Mouse (Mus musculus) forebrain, embryonic 13.5 days (tissue): Measurements from ENCODE around the gene Dbf4. TPM values are rescaled to one million over a fixed set of nuclear protein-coding genes. Genes with fewer than 3 reads are reported as not detected.

Experiments used
- ATAC-seq: fragments of 200-750 bp; cut with Nextera tagmentation; 2 replicates; pipeline ENCODE4 v1.8.0; 2017
- H3K27ac ChIP-seq: fragments of 300-500 bp; sonication (generic); 2 replicates; pipeline ENCODE4 v1.5.1; 2015; ENCODE audit warnings: inconsistent platforms, mild to moderate bottlenecking, moderate library complexity
- H3K27me3 ChIP-seq: fragments of 300-500 bp; sonication (generic); 2 replicates; pipeline ENCODE4 v1.6.1; 2015; ENCODE audit warnings: mild to moderate bottlenecking, inconsistent platforms
- H3K36me3 ChIP-seq: fragments of 300-500 bp; sonication (generic); 2 replicates; pipeline ENCODE4 v1.6.1; 2015; ENCODE audit warnings: mild to moderate bottlenecking, inconsistent platforms; ENCODE audit not compliant: poor library complexity, severe bottlenecking
- H3K4me1 ChIP-seq: fragments of 300-500 bp; sonication (generic); 2 replicates; pipeline ENCODE4 v1.6.1; 2015; ENCODE audit warnings: inconsistent platforms
- H3K4me2 ChIP-seq: fragments of 300-500 bp; sonication (generic); 2 replicates; pipeline ENCODE4 v1.6.1; 2015; ENCODE audit warnings: inconsistent platforms, mild to moderate bottlenecking, moderate library complexity
- H3K4me3 ChIP-seq: fragments of 300-500 bp; sonication (generic); 2 replicates; pipeline ENCODE4 v1.5.1; 2015; ENCODE audit warnings: mild to moderate bottlenecking, inconsistent platforms
- H3K9ac ChIP-seq: fragments of 300-500 bp; sonication (generic); 2 replicates; pipeline ENCODE4 v1.6.1; 2015; ENCODE audit warnings: mild to moderate bottlenecking, inconsistent platforms
- H3K9me3 ChIP-seq: fragments of 300-500 bp; sonication (generic); replicated peaks from 2 replicates; pipeline ENCODE4 v1.6.1; 2016; ENCODE audit warnings: inconsistent platforms
- WGBS: fragments of 180-500 bp; shearing (Covaris S2); methylation state at CpG from one replicate; pipeline ENCODE4 v1.1.7; 2015; 5-methylcytosine and 5-hydroxymethylcytosine counted together
- polyA plus RNA-seq: library from polyadenylated mRNA; unstranded; fragments of >200 nt; fragmentation: Nextera tagmentation; extraction: Ambion mirVana; gene quantifications from 2 replicates; pipeline ENCODE4 v1.2.1, GENCODE M21; 2015

The Dbf4 gene
- polyA plus RNA-seq: 43.4 and 44.8 TPM in 2 replicates

DNA sequence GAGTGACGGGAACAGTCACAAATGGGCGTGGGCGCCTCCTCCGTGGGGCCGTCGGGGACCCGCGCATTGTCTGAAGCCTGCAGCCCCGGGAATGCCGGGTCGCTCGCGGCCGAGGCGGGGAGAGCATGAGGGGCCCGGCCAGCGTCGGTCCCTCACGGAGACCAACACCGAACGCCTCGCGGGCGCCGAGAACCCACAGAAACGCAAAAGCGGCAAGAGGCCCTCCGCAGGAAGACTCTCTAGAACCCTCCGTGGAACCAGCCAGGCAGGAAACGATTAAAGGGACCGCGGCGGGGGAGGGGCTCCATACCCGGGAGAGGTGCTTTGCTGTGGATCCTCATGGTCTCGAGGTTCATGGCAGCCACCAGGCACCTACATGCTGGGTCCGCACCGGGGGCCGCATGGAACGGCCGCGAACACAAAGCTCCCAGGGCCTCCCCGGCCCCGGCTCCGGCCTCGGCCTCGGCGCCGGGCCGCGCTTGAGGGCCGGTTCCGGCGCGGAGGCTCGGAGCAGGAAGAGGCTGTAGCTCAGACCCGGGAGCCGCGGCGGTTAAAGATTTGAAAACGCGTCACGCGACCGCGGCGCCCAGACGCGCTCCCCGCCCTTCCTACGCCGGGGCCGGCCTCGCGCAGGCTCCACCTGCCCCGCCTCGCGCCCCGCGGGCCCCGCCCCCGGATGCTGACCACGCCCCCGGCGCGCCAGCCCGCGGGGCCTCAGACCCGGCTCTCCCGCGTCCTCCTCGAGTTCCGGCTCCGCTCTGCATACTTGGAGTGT is at the start of gene Dbf4, which contains the start of gene Slc25a40:
Dbf4 (minus strand) TSS at position 560 of the 775 bp plus-strand sequence.
Slc25a40 (plus strand) TSS at position 694 of the 775 bp plus-strand sequence.
- H3K4me2 ChIP-seq: peak within 1 kb of the TSS; percentile 73
- H3K36me3 ChIP-seq: peaks cover 21% of the 10 kb centered on the region
- H3K9me3 ChIP-seq: no peaks in the 10 kb centered on the region
- peak within 1 kb of the TSS; percentile 77 for H3K4me3 ChIP-seq
- no peaks in the 10 kb centered on the region for H3K27me3 ChIP-seq
- peak; percentile 97 for ATAC-seq
- peaks cover 16% of the 10 kb centered on the region for H3K4me1 ChIP-seq
- H3K9ac ChIP-seq: peak within 1 kb of the TSS; percentile 82
- H3K27ac ChIP-seq: peak within 1 kb of the TSS; percentile 81
- under 1% methylated on average over 62 of the region's 93 CpGs for WGBS

DNA sequence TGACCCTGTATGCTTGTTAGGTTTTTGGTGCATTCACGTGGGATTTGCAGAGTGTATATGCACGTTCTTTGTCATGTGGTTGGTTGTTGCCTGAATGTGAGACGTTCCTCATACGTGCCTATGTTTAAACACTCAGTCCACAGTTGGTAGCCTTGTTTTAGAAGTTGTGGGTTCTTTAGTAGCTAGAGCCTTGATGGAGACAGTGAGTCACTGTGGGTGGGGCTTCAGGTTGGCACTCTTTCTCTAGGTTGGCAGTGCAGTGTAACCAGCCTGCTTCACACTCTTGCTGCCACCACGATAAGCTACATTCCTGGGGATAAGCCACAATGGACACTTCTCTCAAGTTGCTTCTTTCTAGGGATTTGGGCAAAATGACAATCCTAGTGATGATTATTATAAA is 34.0 kb upstream of the Dbf4 start:
- Histone ChIP-seq H3K27me3 (no peaks in the 10 kb centered on the region), H3K4me3 (no peak overlapping the region), H3K4me2 (no peak overlapping the region), H3K36me3 (peaks cover 21% of the 10 kb centered on the region), H3K9ac (no peak overlapping the region), H3K27ac (no peak overlapping the region), H3K9me3 (no peaks in the 10 kb centered on the region), H3K4me1 (no peaks in the 10 kb centered on the region)
- no peak for ATAC-seq
- WGBS: 89% methylated on average over 5 of the region's 5 CpGs

DNA sequence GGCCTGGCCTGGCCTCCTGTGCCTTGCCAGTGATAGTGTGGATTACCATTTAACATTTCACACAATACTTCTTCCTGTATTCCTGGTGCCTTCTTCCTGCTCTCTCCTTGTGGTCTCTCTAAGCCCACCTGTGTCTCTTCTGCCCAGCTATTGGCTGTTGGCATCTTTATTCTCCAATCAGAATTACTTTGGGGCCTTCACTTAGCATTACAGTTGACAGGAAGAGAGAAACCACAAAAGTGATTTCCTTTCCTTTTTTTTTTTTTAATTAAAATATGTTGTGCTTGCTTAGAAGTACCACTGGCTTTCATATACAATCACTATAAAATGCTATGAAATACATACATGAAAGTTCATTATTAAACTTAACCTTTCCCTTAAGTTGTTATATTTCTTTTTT is 33.0 kb upstream of the Dbf4 start:
- no peak overlapping the region for H3K27ac ChIP-seq
- no peaks in the 10 kb centered on the region for H3K9me3 ChIP-seq
- H3K4me1 ChIP-seq: no peaks in the 10 kb centered on the region
- no peak for ATAC-seq
- H3K4me3 ChIP-seq: no peak overlapping the region
- H3K9ac ChIP-seq: no peak overlapping the region
- no peaks in the 10 kb centered on the region for H3K27me3 ChIP-seq
- H3K4me2 ChIP-seq: no peak overlapping the region
- peaks cover 21% of the 10 kb centered on the region for H3K36me3 ChIP-seq

DNA sequence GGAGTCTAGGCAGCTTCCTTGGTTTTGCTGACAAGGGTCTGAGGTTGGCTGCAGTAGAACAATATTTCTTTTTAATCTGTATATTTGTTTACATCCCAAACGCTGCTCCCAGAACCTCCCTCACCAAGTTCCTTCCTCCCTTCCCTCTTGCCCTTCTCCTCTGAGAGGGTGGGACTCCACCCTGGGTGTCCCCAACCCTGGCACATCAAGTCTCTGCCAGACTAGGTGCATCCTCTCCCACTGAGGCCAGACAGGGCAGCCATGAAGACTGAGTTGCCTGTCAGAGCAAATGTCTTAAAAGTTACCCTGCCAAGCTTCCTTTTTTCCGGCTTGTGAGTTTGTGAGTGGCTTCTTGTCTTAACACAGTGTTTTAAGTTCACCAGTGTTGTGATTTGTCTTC is 16.6 kb upstream of the Dbf4 start:
- Histone ChIP-seq H3K27ac (no peak overlapping the region), H3K36me3 (peaks cover 19% of the 10 kb centered on the region; the same call in 1 of the 2 replicates), H3K4me2 (no peak overlapping the region), H3K4me1 (no peaks in the 10 kb centered on the region), H3K27me3 (no peaks in the 10 kb centered on the region), H3K9me3 (no peaks in the 10 kb centered on the region), H3K9ac (no peak overlapping the region), H3K4me3 (no peak overlapping the region)
- WGBS: 85% methylated on average over 2 of the region's 2 CpGs
- no peak for ATAC-seq

DNA sequence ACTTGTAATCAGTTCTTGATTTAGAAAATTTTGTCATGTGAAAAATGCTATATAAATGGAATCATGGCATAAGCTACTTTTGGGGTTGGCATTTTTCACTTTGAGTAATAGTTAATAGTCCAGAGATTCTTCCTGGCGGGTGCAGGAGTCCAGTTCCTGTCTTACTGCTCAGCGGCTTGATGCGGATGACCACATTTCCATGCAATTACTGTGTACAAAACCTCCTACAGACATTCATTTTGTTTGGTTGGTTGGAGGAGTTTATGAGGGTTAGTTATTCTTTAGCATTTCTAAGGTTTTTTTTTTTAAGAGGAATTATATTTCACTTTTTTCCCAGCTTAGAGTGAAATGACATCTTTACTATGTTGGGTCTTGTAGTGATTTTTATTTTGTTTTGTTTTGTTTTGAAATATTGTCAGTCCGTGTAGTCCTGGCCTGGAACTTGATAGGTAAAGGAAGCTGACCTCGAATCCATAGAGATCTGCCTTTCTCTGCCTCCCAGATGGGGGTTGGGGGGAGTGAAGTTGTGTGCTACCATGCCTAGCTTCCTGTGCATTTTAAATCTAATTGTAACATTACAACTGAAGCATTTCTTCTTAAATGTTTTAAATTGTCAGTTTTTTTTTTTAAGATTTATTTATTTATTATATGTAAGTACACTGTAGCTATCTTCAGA is 15.1 kb upstream of the Dbf4 start:
- no peak overlapping the region for H3K4me2 ChIP-seq
- 95% methylated on average over 5 of the region's 5 CpGs for WGBS
- no peak overlapping the region for H3K4me3 ChIP-seq
- no peak overlapping the region for H3K27ac ChIP-seq
- no peaks in the 10 kb centered on the region for H3K9me3 ChIP-seq
- no peaks in the 10 kb centered on the region for H3K4me1 ChIP-seq
- no peaks in the 10 kb centered on the region for H3K27me3 ChIP-seq
- peaks cover 19% of the 10 kb centered on the region; the same call in 1 of the 2 replicates for H3K36me3 ChIP-seq
- no peak for ATAC-seq
- no peak overlapping the region for H3K9ac ChIP-seq

DNA sequence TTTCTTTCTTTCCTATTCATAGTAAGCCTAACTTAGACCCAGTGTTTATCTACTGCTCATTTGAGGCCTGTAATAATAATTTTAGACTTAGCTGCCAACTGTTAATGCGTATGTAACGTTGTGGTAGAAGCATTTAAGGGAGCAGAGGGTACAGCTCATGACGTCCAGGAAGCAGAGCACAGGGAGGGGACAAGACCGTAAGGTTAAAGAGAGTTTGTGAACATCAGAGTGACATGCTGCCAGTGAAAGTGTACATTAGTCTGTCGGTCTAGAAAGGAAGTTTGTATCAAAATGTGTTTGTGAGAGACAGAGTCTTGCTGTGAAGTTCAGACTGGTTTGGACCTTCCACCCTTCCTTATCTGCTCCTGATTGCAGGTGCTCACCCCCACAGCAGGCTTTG is 3.4 kb upstream of the Dbf4 start:
- ATAC-seq: no peak
- Histone ChIP-seq H3K4me1 (peaks cover 14% of the 10 kb centered on the region), H3K27ac (no peak overlapping the region), H3K9me3 (no peaks in the 10 kb centered on the region), H3K9ac (no peak overlapping the region), H3K36me3 (peaks cover 4% of the 10 kb centered on the region; the same call in 1 of the 2 replicates), H3K27me3 (no peaks in the 10 kb centered on the region), H3K4me3 (no peak overlapping the region), H3K4me2 (no peak overlapping the region)
- WGBS: 88% methylated on average over 5 of the region's 5 CpGs

DNA sequence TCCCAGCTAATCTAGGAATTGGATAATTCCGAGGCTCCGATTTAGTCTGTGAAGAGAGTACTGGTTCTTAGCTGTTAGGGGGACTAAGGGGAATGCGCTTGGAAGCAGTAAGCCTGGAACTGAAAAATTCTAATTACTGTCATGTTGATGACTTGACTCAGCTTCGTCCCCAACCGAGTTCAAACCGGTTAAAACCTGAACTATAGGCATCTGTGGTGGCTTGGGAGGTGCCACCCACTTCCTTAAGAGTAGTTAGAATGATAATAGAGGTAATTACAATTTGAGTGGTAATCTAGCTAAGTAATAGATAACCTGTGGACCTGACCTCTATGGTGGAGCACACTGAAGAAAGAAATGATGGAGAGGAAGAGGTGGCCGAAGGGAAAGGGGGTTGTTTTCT is 1.6 kb upstream of the Dbf4 start:
- no peak for ATAC-seq
- peaks cover 16% of the 10 kb centered on the region for H3K4me1 ChIP-seq
- peak overlapping the region; percentile 77 for H3K4me3 ChIP-seq
- no peaks in the 10 kb centered on the region for H3K27me3 ChIP-seq
- peak overlapping the region; percentile 82; the same call in 1 of the 2 replicates for H3K9ac ChIP-seq
- H3K36me3 ChIP-seq: peaks cover 8% of the 10 kb centered on the region; the same call in 1 of the 2 replicates
- no peaks in the 10 kb centered on the region for H3K9me3 ChIP-seq
- 19% methylated on average over 7 of the region's 7 CpGs for WGBS
- H3K4me2 ChIP-seq: peak overlapping the region; percentile 73
- H3K27ac ChIP-seq: no peak overlapping the region

DNA sequence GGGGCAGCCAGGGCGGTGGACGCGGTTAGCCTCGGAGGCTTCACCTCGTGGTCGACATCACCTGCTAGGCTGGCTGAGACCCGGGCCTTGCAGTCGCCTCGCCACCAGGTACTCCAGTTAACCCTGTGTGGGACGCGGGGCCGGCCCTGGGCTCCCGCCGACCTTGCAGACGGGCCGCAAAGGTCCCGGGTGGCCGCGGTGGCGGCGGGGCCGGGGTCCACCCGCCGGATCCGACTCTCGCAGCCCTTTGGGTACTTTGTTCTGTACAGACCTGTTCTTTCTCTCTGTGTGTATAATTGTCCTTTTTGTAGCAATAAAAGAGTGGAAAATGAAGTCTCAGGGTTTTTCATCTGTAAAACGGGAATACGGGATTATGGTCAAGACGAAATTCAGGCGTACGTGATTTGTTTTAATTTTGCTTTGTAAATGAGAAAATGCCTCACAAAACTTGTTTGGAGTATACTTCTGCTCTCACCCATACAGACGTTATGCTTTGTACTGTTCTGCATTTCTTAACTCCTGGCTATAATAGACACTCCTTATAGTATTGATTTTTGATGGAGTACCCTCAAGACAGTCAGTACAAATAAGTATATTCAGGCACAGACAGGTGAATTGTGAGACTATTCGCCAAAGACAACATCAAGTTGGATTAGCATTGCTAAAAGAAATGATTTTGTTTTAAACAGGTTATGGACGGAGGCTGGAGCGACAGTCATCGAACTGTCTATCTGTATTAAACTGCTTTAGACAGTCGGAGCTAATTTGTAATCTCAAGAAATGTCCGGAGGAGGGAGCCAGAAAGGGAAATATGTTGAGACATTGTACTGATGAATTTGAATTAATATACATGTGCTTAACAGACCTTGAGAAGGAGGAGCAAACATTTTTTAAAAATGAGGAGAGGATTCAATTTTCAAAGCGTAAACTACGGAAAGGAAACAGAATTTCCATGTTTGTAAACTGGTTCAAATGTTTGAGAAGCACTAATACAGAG is 714 bp upstream of the Dbf4 start:
- peak overlapping the region; percentile 73 for H3K4me2 ChIP-seq
- no peaks in the 10 kb centered on the region for H3K9me3 ChIP-seq
- no peaks in the 10 kb centered on the region for H3K27me3 ChIP-seq
- under 1% methylated on average over 40 of the region's 40 CpGs for WGBS
- peaks cover 16% of the 10 kb centered on the region for H3K4me1 ChIP-seq
- H3K4me3 ChIP-seq: peak overlapping the region; percentile 77
- peaks cover 12% of the 10 kb centered on the region for H3K36me3 ChIP-seq
- ATAC-seq: peak; percentile 19
- H3K9ac ChIP-seq: peak overlapping the region; percentile 82
- peak overlapping the region; percentile 63 for H3K27ac ChIP-seq

DNA sequence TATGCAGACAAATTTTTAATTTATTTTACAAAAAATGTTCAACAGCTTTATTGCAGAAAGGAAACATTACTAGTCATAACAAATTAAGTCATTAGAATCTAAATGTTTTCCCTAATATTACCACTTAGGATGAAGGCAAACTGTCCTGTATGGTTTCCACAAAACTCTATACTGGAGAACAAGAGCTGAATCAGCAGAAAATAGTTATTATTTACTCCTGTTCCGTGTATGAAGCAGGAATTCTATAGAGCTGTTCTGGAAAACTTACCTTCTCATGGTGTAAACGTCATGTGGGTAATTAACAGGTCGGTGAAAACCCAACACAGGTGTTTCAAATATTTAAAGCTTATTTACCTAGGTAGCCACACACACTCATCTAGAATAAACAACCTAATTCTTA is 1.1 kb downstream of the Dbf4 start:
- Histone ChIP-seq H3K27ac (no peak overlapping the region), H3K9ac (peak overlapping the region; percentile 82), H3K9me3 (no peaks in the 10 kb centered on the region), H3K36me3 (peaks cover 30% of the 10 kb centered on the region), H3K4me1 (peaks cover 16% of the 10 kb centered on the region), H3K4me3 (peak overlapping the region; percentile 77), H3K4me2 (peak overlapping the region; percentile 73), H3K27me3 (no peaks in the 10 kb centered on the region)
- 8% methylated on average over 3 of the region's 3 CpGs for WGBS
- ATAC-seq: no peak

DNA sequence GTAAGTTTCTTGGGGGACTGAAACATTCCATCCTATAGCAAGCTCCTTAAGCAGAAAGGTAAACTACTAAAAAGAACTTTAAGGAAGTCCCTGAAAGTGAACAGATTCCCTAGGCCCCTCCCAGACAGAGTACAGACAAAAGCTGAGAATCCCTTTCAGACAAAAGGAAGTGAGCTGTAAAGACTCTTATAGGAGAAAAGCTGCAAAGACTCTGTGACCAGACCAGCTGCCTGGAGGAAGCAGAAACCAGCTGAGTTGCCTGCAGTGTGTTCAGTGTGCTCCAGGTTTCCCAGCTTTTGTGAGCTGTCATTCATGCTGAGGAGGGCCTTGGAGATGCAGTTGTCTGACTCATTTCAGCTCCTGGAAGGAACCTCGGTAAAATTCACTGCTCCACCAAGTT is 5.1 kb downstream of the Dbf4 start:
- H3K27me3 ChIP-seq: no peaks in the 10 kb centered on the region
- no peaks in the 10 kb centered on the region for H3K9me3 ChIP-seq
- peaks cover 45% of the 10 kb centered on the region for H3K36me3 ChIP-seq
- peaks cover 10% of the 10 kb centered on the region for H3K4me1 ChIP-seq
- no peak overlapping the region for H3K9ac ChIP-seq
- H3K4me3 ChIP-seq: no peak overlapping the region
- 22% methylated on average over 1 of the region's 1 CpGs for WGBS
- ATAC-seq: no peak
- no peak overlapping the region for H3K27ac ChIP-seq
- H3K4me2 ChIP-seq: no peak overlapping the region

DNA sequence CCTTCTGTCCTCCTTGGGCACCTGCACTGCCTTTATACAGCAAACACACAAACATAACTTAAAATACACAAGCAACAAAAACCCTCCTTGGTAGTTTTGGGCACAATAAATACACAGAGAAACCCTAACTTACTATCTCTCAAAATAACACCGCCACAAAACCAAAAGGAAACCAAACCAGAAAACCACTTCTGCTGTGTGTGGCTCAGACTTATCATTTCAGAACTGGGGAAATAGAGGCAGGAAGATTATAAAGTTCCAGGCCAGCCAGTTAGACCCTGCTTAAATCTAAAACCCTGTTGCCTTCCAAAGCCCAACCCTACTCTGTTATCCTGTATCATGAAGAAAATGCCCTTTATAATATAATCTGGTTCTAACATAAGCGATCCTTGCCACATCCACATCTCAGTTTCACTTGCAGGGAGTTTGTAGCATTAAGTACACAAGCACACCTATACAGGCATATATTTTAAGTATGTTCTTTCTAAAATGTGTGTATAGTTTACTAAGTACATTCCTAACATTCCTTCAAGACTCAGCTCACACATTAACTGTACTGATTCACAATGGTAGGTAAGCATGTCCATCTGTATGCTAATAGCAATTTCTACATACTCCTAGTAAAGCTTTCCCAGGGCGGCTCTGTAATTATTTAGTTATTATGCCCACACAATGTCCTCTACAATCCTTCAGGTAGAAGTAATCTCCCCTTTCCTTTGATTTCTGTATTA is 5.7 kb downstream of the Dbf4 start:
- no peaks in the 10 kb centered on the region for H3K9me3 ChIP-seq
- peaks cover 10% of the 10 kb centered on the region for H3K4me1 ChIP-seq
- no peak for ATAC-seq
- H3K4me2 ChIP-seq: no peak overlapping the region
- H3K27me3 ChIP-seq: no peaks in the 10 kb centered on the region
- WGBS: 85% methylated on average over 3 of the region's 3 CpGs
- H3K27ac ChIP-seq: no peak overlapping the region
- H3K9ac ChIP-seq: no peak overlapping the region
- peaks cover 47% of the 10 kb centered on the region for H3K36me3 ChIP-seq
- H3K4me3 ChIP-seq: no peak overlapping the region
